8 mouse cellular contexts compared by ENCODE assay signal in genomic region chr3:103913451-103913961, GRCm38 (mm10). TPM values are rescaled to one million over a fixed set of nuclear protein-coding genes. Genes with fewer than 3 reads are reported as not detected.
DNase-seq lines count a peak whose midpoint lies in the region; ATAC-seq and TF ChIP-seq lines count a peak whose summit lies in the region.

No protein-coding gene starts in this region.

- H3K79me2 ChIP-seq in C2C12 (ENCODE audit: control insufficient read depth, insufficient read depth) = peaks cover 40% of the 10 kb centered on the region

- 6% methylated on average over 11 of the region's 11 CpGs for WGBS in hindbrain, embryonic 14.5 days
- WGBS in liver, embryonic 15.5 days (ENCODE audit: insufficient replicate concordance) = 2% methylated on average over 11 of the region's 11 CpGs
- under 1% methylated on average over 11 of the region's 11 CpGs for WGBS in small intestine, adult 2 months

- H3K4me1 ChIP-seq in hindbrain, embryonic 14.5 days (replicated peaks; ENCODE audit: control insufficient read depth, insufficient read depth, low read length) = peaks cover 18% of the 10 kb centered on the region
- peaks cover 19% of the 10 kb centered on the region for H3K4me1 ChIP-seq in liver, embryonic 15.5 days (replicated peaks)
- no peaks in the 10 kb centered on the region; the same call in 1 of the 2 replicates for H3K4me1 ChIP-seq in small intestine, adult 2 months (ENCODE audit: control insufficient read depth, insufficient read depth, insufficient read length, low read length)

- peak overlapping the region; percentile 26 for H3K4me3 ChIP-seq in C2C12 (ENCODE audit: insufficient read depth, poor library complexity, severe bottlenecking)
- peak overlapping the region; percentile 93 for H3K4me3 ChIP-seq in hindbrain, embryonic 14.5 days (replicated peaks; ENCODE audit: low read length)
- H3K4me3 ChIP-seq in liver, embryonic 15.5 days (replicated peaks) = peak overlapping the region; percentile 100
- peak overlapping the region; percentile 96 for H3K4me3 ChIP-seq in small intestine, adult 2 months (ENCODE audit: low read depth, low read length)

- TF ChIP-seq CTCF in C2C12 (IDR thresholded peaks at IDR 0.05; ENCODE audit: control insufficient read depth, insufficient read depth, insufficient read length) = no peak
- peak; percentile 15; the same call in 1 of the 2 replicates for TF ChIP-seq CTCF in small intestine, adult 2 months (IDR thresholded peaks at IDR 0.05; ENCODE audit: extremely low read depth, insufficient read length, insufficient replicate concordance, low read depth, low read length)

- peak; percentile 60 for DNase-seq in embryo, embryonic 10 days (ENCODE audit: low spot score)
- no peak for DNase-seq in embryo, embryonic 9.5 days (ENCODE audit: extremely low spot score)
- DNase-seq in embryo, embryonic 10.5 days (ENCODE audit: low spot score) = peak; percentile 21
- DNase-seq in hindbrain, embryonic 14.5 days (ENCODE audit: low spot score) = peak; percentile 42
- DNase-seq in left cerebral cortex, postnatal 10 days (ENCODE audit: extremely low spot score in 1 of 2, low spot score in 2 of 2) = no peak

- intact Hi-C loops in left cerebral cortex, postnatal 10 days (cut with DNase I) = no loop called here

- H3K79me3 ChIP-seq in C2C12 (ENCODE audit: low read depth) = peaks cover 31% of the 10 kb centered on the region

- no peak for TF ChIP-seq POLR2A in small intestine, adult 2 months (IDR thresholded peaks at IDR 0.05; ENCODE audit: low read depth, low read length)

- peak overlapping the region; percentile 49 for H3ac ChIP-seq in C2C12 (ENCODE audit: control insufficient read depth, insufficient read length, low read depth)

- no peaks in the 10 kb centered on the region for H3K27me3 ChIP-seq in C2C12 (ENCODE audit: control insufficient read depth, insufficient read depth, insufficient read length)
- no peaks in the 10 kb centered on the region for H3K27me3 ChIP-seq in hindbrain, embryonic 14.5 days (ENCODE audit: control insufficient read depth, insufficient read depth, low read length)
- H3K27me3 ChIP-seq in liver, embryonic 15.5 days = no peaks in the 10 kb centered on the region
- no peaks in the 10 kb centered on the region for H3K27me3 ChIP-seq in small intestine, adult 2 months (ENCODE audit: control insufficient read depth, insufficient read depth, low read length)

- no peaks in the 10 kb centered on the region for H3K9me3 ChIP-seq in hindbrain, embryonic 14.5 days (ENCODE audit: control insufficient read depth, low read length)
- H3K9me3 ChIP-seq in liver, embryonic 15.5 days (replicated peaks) = no peaks in the 10 kb centered on the region

- H3K36me3 ChIP-seq in C2C12 (ENCODE audit: control insufficient read depth, insufficient read depth) = no peaks in the 10 kb centered on the region
- no peaks in the 10 kb centered on the region for H3K36me3 ChIP-seq in hindbrain, embryonic 14.5 days (replicated peaks; ENCODE audit: control insufficient read depth, insufficient read depth)
- no peaks in the 10 kb centered on the region for H3K36me3 ChIP-seq in liver, embryonic 15.5 days (replicated peaks)
- peaks cover 1% of the 10 kb centered on the region; the same call in 1 of the 2 replicates for H3K36me3 ChIP-seq in small intestine, adult 2 months (ENCODE audit: control insufficient read depth, insufficient read depth, low read length)

- H3K27ac ChIP-seq in hindbrain, embryonic 14.5 days = peak overlapping the region; percentile 91
- peak overlapping the region; percentile 93 for H3K27ac ChIP-seq in liver, embryonic 15.5 days (replicated peaks)
- peak overlapping the region; percentile 45; the same call in 1 of the 2 replicates for H3K27ac ChIP-seq in small intestine, adult 2 months (ENCODE audit: insufficient read depth, low read depth, low read length)

- H3K4me2 ChIP-seq in hindbrain, embryonic 14.5 days (replicated peaks) = peak overlapping the region; percentile 82
- peak overlapping the region; percentile 77 for H3K4me2 ChIP-seq in liver, embryonic 15.5 days

- peak; percentile 1; the same call in 1 of the 2 replicates for ATAC-seq in hindbrain, embryonic 14.5 days (ENCODE audit: low FRiP score)
- ATAC-seq in liver, embryonic 15.5 days (ENCODE audit: insufficient read depth) = peak; percentile 51

- H3K9ac ChIP-seq in hindbrain, embryonic 14.5 days = peak overlapping the region; percentile 55
- peak overlapping the region; percentile 98 for H3K9ac ChIP-seq in liver, embryonic 15.5 days

TF ChIP-seq in C2C12, 6 proteins besides CTCF, POLR2A, EP300 and RAD21:
- TF ChIP-seq MYOD1 (IDR thresholded peaks at IDR 0.05; ENCODE audit: control insufficient read depth, insufficient read length, low read depth) (no peak), FOSL1 (IDR thresholded peaks at IDR 0.05; ENCODE audit: insufficient read depth, low read length, poor library complexity, severe bottlenecking) (no peak), MYOG (IDR thresholded peaks at IDR 0.05; ENCODE audit: control insufficient read depth, extremely low read depth, insufficient read length) (no peak), MAX (IDR thresholded peaks at IDR 0.05) (no peak), USF1 (IDR thresholded peaks at IDR 0.05; ENCODE audit: low read depth) (no peak), CEBPB (IDR thresholded peaks at IDR 0.05; ENCODE audit: low read depth) (no peak)

RNA-seq across cellular contexts. Expression of gene Rsbn1, which starts 0.4 kb away (rescaled TPM):
- 2.6 TPM for polyA plus RNA-seq in C2C12 (2012; fragmentation: generic; extraction: Trizol)
- 24.6 and 25.0 TPM in 2 replicates for polyA plus RNA-seq in hindbrain, embryonic 14.5 days (2014; fragmentation: Nextera tagmentation; extraction: Ambion mirVana)
- polyA plus RNA-seq in liver, embryonic 15.5 days (2015; fragmentation: Nextera tagmentation; extraction: Ambion mirVana) = 3.7 and 3.8 TPM in 2 replicates
- polyA plus RNA-seq in small intestine, adult 2 months (2012; rRNA removed) = 1.2 and 2.7 TPM in 2 replicates
- 10 to 100 TPM; 19.0 to 19.5 TPM for total RNA-seq in left cerebral cortex, postnatal 10 days (2021)

RNA-seq across cellular contexts. Expression of gene Ptpn22, which starts 53.9 kb away (rescaled TPM):
- 1.8 TPM for polyA plus RNA-seq in C2C12 (2012; fragmentation: generic; extraction: Trizol)
- 0.17 and 0.84 TPM in 2 replicates for polyA plus RNA-seq in hindbrain, embryonic 14.5 days (2014; fragmentation: Nextera tagmentation; extraction: Ambion mirVana)
- polyA plus RNA-seq in liver, embryonic 15.5 days (2015; fragmentation: Nextera tagmentation; extraction: Ambion mirVana) = 3.5 and 4.1 TPM in 2 replicates
- 1.5 and 6.3 TPM in 2 replicates for polyA plus RNA-seq in small intestine, adult 2 months (2012; rRNA removed)
- total RNA-seq in left cerebral cortex, postnatal 10 days (2021) = 1 to 10 TPM in 1 of 2 experiments, under 1 TPM in 1; 0.61 to 1.4 TPM

RNA-seq across cellular contexts. Expression of gene Phtf1, which starts 54.4 kb away (rescaled TPM):
- 10.0 TPM for polyA plus RNA-seq in C2C12 (2012; fragmentation: generic; extraction: Trizol)
- polyA plus RNA-seq in hindbrain, embryonic 14.5 days (2014; fragmentation: Nextera tagmentation; extraction: Ambion mirVana) = 33.8 and 36.9 TPM in 2 replicates
- 3.9 and 4.7 TPM in 2 replicates for polyA plus RNA-seq in liver, embryonic 15.5 days (2015; fragmentation: Nextera tagmentation; extraction: Ambion mirVana)
- 2.0 and 3.2 TPM in 2 replicates for polyA plus RNA-seq in small intestine, adult 2 months (2012; rRNA removed)
- 10 to 100 TPM; 41.5 to 41.6 TPM for total RNA-seq in left cerebral cortex, postnatal 10 days (2021)

Comparison
In these comparisons a context has a peak if more than half of its experiments do, and no peak if none do; other contexts are left out.
1. DNase-seq: peak in embryo, embryonic 10 days (single experiment), embryo, embryonic 10.5 days (single experiment) and hindbrain, embryonic 14.5 days (single experiment); none in embryo, embryonic 9.5 days (single experiment) and left cerebral cortex, postnatal 10 days (0 of 2).
2. H3K4me3 ChIP-seq: peak in every context shown above with its lines; median percentile 100 in liver, embryonic 15.5 days; 96 in small intestine, adult 2 months; 93 in hindbrain, embryonic 14.5 days; 26 in C2C12.
3. Peak in every context shown above with its lines, with median percentiles within 50 percentile points of each other: H3K27ac ChIP-seq.